Mouse (Mus musculus) CH12.LX (cell line): ENCODE measurements around the gene Ghdc. TPM values are rescaled to one million over a fixed set of nuclear protein-coding genes. Genes with fewer than 3 reads are reported as not detected.

Source experiments
- DNase-seq: peaks from one replicate; pipeline ENCODE4 v3.0.0-alpha.2; 2013; ENCODE audit errors: extremely low read depth
- H3K27ac ChIP-seq: 2 replicates; pipeline ENCODE4 v1.5.1; 2012; ENCODE audit warnings: low read depth, mild to moderate bottlenecking, control low read depth, moderate library complexity; ENCODE audit not compliant: insufficient read depth
- H3K27me3 ChIP-seq: replicated peaks from 2 replicates; pipeline ENCODE3; 2012; ENCODE audit warnings: inconsistent platforms
- H3K36me3 ChIP-seq, 2 experiments: replicated peaks in 1 of 2; 2 replicates each; pipeline versions ENCODE3 to v1.6.1; 2012; ENCODE audit warnings: inconsistent platforms in 1 of 2, low read length in 1 of 2, mild to moderate bottlenecking in 1 of 2, mixed read lengths in 1 of 2, moderate library complexity in 1 of 2; ENCODE audit not compliant: control insufficient read depth in 1 of 2, insufficient read depth in 1 of 2
- H3K4me1 ChIP-seq, 2 experiments: 2 replicates each; pipeline ENCODE4 v1.6.1; 2012; ENCODE audit warnings: inconsistent platforms in 1 of 2, moderate library complexity in 1 of 2; ENCODE audit not compliant: insufficient read depth in 2 of 2, control insufficient read depth in 1 of 2
- H3K4me2 ChIP-seq: 2 replicates; pipeline ENCODE4 v1.6.1; 2012; ENCODE audit warnings: low read depth, mild to moderate bottlenecking, control low read depth; ENCODE audit not compliant: poor library complexity, insufficient read depth, severe bottlenecking
- H3K4me3 ChIP-seq, 3 experiments: fragments of 150-350 bp in 1 of 3; sonication (generic) in 1 of 3; replicated peaks in 1 of 3; 2 replicates each; pipeline versions ENCODE3 to v1.5.1; 2011 to 2012; ENCODE audit warnings: low read depth in 2 of 3, low read length in 2 of 3, mild to moderate bottlenecking in 2 of 3, moderate library complexity in 2 of 3, control low read depth in 1 of 3, improper control_type of control experiment in 1 of 3, inconsistent platforms in 1 of 3, mixed read lengths in 1 of 3; ENCODE audit not compliant: poor library complexity in 1 of 3
- H3K79me2 ChIP-seq: replicated peaks from 2 replicates; pipeline ENCODE4 v1.6.1; 2012; ENCODE audit warnings: mild to moderate bottlenecking, moderate library complexity; ENCODE audit not compliant: control insufficient read depth, poor library complexity, insufficient read depth, severe bottlenecking; ENCODE audit errors: extremely low read depth
- H3K9ac ChIP-seq: 2 replicates; pipeline ENCODE4 v1.6.1; 2012; ENCODE audit warnings: low read depth, mild to moderate bottlenecking, control low read depth, moderate library complexity; ENCODE audit not compliant: insufficient read depth
- H3K9me3 ChIP-seq: replicated peaks from 2 replicates; pipeline ENCODE3; 2012; ENCODE audit warnings: low read length, inconsistent platforms, mixed read lengths
- BHLHE40 ChIP-seq: IDR thresholded peaks from 2 replicates; pipeline ENCODE4 v1.6.1; 2011; ENCODE audit warnings: mild to moderate bottlenecking, low read depth, low read length, improper control_type of control experiment
- CHD2 ChIP-seq: IDR thresholded peaks from 2 replicates; pipeline ENCODE4 v1.6.1; 2011; ENCODE audit warnings: low read length, improper control_type of control experiment
- CTCF ChIP-seq, 2 experiments: IDR thresholded peaks in 1 of 2; conservative IDR thresholded peaks in 1 of 2; 2 replicates each; pipeline ENCODE4 v1.5.1; 2011 to 2012; ENCODE audit warnings: low read depth in 2 of 2, low read length in 2 of 2, improper control_type of control experiment in 1 of 2, inconsistent platforms in 1 of 2, mild to moderate bottlenecking in 1 of 2, moderate library complexity in 1 of 2
- E2F4 ChIP-seq: IDR thresholded peaks from 2 replicates; pipeline ENCODE4 v1.6.1; 2011; ENCODE audit warnings: low read depth, low read length, improper control_type of control experiment; ENCODE audit not compliant: insufficient replicate concordance
- GABPA ChIP-seq: IDR thresholded peaks from 2 replicates; pipeline ENCODE4 v1.6.1; 2012; ENCODE audit warnings: low read depth, low read length, improper control_type of control experiment, inconsistent platforms; ENCODE audit not compliant: insufficient replicate concordance
- IRF4 ChIP-seq: IDR thresholded peaks from 2 replicates; pipeline ENCODE4 v1.6.1; 2014; ENCODE audit warnings: low read depth, mild to moderate bottlenecking, inconsistent platforms, low read length, improper control_type of control experiment
- JUN ChIP-seq: IDR thresholded peaks from 2 replicates; pipeline ENCODE4 v1.6.1; 2011; ENCODE audit warnings: low read depth, mild to moderate bottlenecking, low read length, improper control_type of control experiment, moderate library complexity; ENCODE audit not compliant: insufficient read depth
- JUND ChIP-seq: conservative IDR thresholded peaks from 2 replicates; pipeline ENCODE4 v1.6.1; 2011; ENCODE audit warnings: low read depth, low read length, improper control_type of control experiment
- KAT2A ChIP-seq: IDR thresholded peaks from 2 replicates; pipeline ENCODE4 v1.6.1; 2012; ENCODE audit warnings: low read length, improper control_type of control experiment, inconsistent platforms; ENCODE audit not compliant: insufficient replicate concordance
- MAFK ChIP-seq: IDR thresholded peaks from 2 replicates; pipeline ENCODE4 v1.6.1; 2011; ENCODE audit warnings: low read length, improper control_type of control experiment; ENCODE audit not compliant: insufficient replicate concordance
- MAZ ChIP-seq: IDR thresholded peaks from 2 replicates; pipeline ENCODE4 v1.6.1; 2012; ENCODE audit warnings: low read depth, mild to moderate bottlenecking, inconsistent platforms, low read length, improper control_type of control experiment, moderate library complexity
- NELFE ChIP-seq: IDR thresholded peaks from 2 replicates; pipeline ENCODE4 v1.6.1; 2011; ENCODE audit warnings: low read depth, low read length, improper control_type of control experiment
- NRF1 ChIP-seq: IDR thresholded peaks from 2 replicates; pipeline ENCODE4 v1.6.1; 2014; ENCODE audit warnings: low read depth, mild to moderate bottlenecking, inconsistent platforms, low read length, improper control_type of control experiment, moderate library complexity
- POLR2A ChIP-seq: IDR thresholded peaks from 2 replicates; pipeline ENCODE4 v1.6.1; 2011; ENCODE audit warnings: low read depth, mild to moderate bottlenecking, improper control_type of control experiment, low read length
- RAD21 ChIP-seq: IDR thresholded peaks from 2 replicates; pipeline ENCODE4 v1.6.1; 2011; ENCODE audit warnings: low read depth, mild to moderate bottlenecking, low read length, improper control_type of control experiment, moderate library complexity
- RCOR1 ChIP-seq: conservative IDR thresholded peaks from 2 replicates; pipeline ENCODE4 v1.6.1; 2012; ENCODE audit warnings: low read depth, mild to moderate bottlenecking, inconsistent platforms, low read length, improper control_type of control experiment
- SMC3 ChIP-seq: IDR thresholded peaks from 2 replicates; pipeline ENCODE4 v1.6.1; 2011; ENCODE audit warnings: low read depth, low read length, improper control_type of control experiment
- TBP ChIP-seq: conservative IDR thresholded peaks from 2 replicates; pipeline ENCODE4 v1.6.1; 2011; ENCODE audit warnings: low read depth, low read length, improper control_type of control experiment
- ZKSCAN1 ChIP-seq: IDR thresholded peaks from 2 replicates; pipeline ENCODE4 v1.6.1; 2012; ENCODE audit warnings: low read depth, inconsistent platforms, low read length, improper control_type of control experiment, borderline replicate concordance
- dilution Hi-C: fragments of 300-500 bp; cut with MboI; formaldehyde crosslinking; loops from 2 replicates; pipeline ENCODE4 v1.14.3; 2020; ENCODE audit warnings: low sequenced_read_pairs; ENCODE audit not compliant: extremely low pct_unique_long_range_greater_than_20kb, extremely low pct_ligation_motif_present
- in situ Hi-C: fragments of 300-500 bp; cut with MboI; formaldehyde crosslinking; loops from 3 replicates; pipeline ENCODE4 v1.14.3; 2019; ENCODE audit warnings: low sequenced_read_pairs, low pct_ligation_motif_present, low pct_unique_long_range_greater_than_20kb, mixed read lengths
- polyA plus RNA-seq: library from polyadenylated mRNA; unstranded; fragments of >175 nt; gene quantifications from 2 replicates; pipeline ENCODE4 v1.2.1, GENCODE M21; 2012; ENCODE audit warnings: low read depth; ENCODE audit not compliant: insufficient read length
- total RNA-seq, 2 experiments: library from RNA; depleted of rRNA; stranded (reverse); fragments of 300-350 nt in 1 of 2; fragments of >200 nt in 1 of 2; gene quantifications; 2 replicates each; pipeline ENCODE4 v1.2.3; 2012 to 2014

The Ghdc gene
- total and polyA plus RNA-seq, 3 experiments, result 10.9 to 17.9 (median 16.6) TPM

- H3K27me3 ChIP-seq, result no peaks in the 10 kb centered on the region
- peaks cover 8 to 42% of the 10 kb centered on the region in 2 experiments for H3K4me1 ChIP-seq
- peaks cover 29% of the 10 kb centered on the region for H3K79me2 ChIP-seq
- no peaks in the 10 kb centered on the region for H3K9me3 ChIP-seq
- in situ Hi-C loops (no loop called here), dilution Hi-C loops (no loop called here)
- H3K4me3 ChIP-seq, result no peak overlapping the region
- no peak overlapping the region for H3K4me2 ChIP-seq
- no peak for DNase-seq
- no peak for TF ChIP-seq MAZ
- no peak for TF ChIP-seq CHD2
- no peak for TF ChIP-seq RCOR1
- TF ChIP-seq KAT2A, result no peak
- no peak for TF ChIP-seq ZKSCAN1
- no peak for TF ChIP-seq E2F4
- no peak for TF ChIP-seq POLR2A
- no peak overlapping the region for H3K9ac ChIP-seq
- peaks cover 52 to 92% of the 10 kb centered on the region in 2 experiments for H3K36me3 ChIP-seq
- H3K27ac ChIP-seq, result no peak overlapping the region
These were observed 51.4 kb downstream of the Ghdc start for GRCm38 (mm10) chr11:100719312-100719711.

DNA sequence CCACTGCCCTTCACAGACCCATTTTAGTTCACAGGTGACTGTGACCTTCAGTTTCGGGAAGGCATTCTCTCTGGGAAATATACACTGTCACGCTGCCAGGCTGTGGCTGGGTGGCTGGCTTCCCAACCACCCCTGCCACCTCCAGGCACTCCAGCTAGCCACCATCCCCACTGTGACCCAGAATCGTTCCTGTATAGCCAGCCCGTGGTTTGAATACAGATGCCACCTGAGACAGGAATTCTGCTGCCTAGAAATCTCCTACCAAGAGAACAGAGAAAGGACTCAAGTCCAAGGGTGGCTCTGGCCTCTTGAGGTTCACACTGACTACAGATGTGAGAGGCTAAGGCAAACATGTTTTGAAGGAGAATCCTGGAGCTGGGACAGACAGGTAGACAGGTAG lies 51.9 kb downstream of the Ghdc start:
- Histone ChIP-seq H3K9ac (no peak overlapping the region), H3K27ac (no peak overlapping the region), H3K4me3 (no peak overlapping the region), H3K4me1 (peaks cover 8 to 38% of the 10 kb centered on the region in 2 experiments), H3K27me3 (no peaks in the 10 kb centered on the region), H3K79me2 (peaks cover 29% of the 10 kb centered on the region), H3K9me3 (no peaks in the 10 kb centered on the region), H3K36me3 (peaks cover 54 to 93% of the 10 kb centered on the region in 2 experiments), H3K4me2 (no peak overlapping the region)
- dilution Hi-C loops (no loop called here), in situ Hi-C loops (no loop called here)
- TF ChIP-seq SMC3 (no peak), RAD21 (no peak), CTCF (conservative IDR thresholded peaks at IDR 0.05 in 1 of 2, IDR thresholded peaks at IDR 0.05 in 1 of 2; ENCODE audit: low read depth in 2 of 2, low read length in 2 of 2) (no peak), KAT2A (no peak), GABPA (no peak), TBP (no peak), MAFK (no peak), RCOR1 (no peak), JUND (no peak), NELFE (no peak), JUN (no peak), BHLHE40 (no peak), MAZ (no peak), NRF1 (no peak), IRF4 (no peak), POLR2A (no peak), CHD2 (no peak)
- no peak for DNase-seq
